Mouse (Mus musculus) stomach, postnatal 0 days (tissue): ENCODE data around the gene Vash2. TPM values are rescaled to one million over a fixed set of nuclear protein-coding genes. Genes with fewer than 3 reads are reported as not detected.

ENCODE experiments used
- ATAC-seq: fragments of 200-750 bp; cut with Nextera tagmentation; 2 replicates; pipeline ENCODE4 v1.8.0; 2017; ENCODE audit not compliant: low FRiP score, low TSS enrichment
- DNase-seq: peaks from one replicate; pipeline ENCODE4 v3.0.0-alpha.2; 2016; ENCODE audit warnings: low spot score
- H3K27ac ChIP-seq: fragments of 300-500 bp; sonication (generic); replicated peaks from 2 replicates; pipeline ENCODE4 v1.5.1; 2014; ENCODE audit warnings: mild to moderate bottlenecking, control low read depth
- H3K27me3 ChIP-seq: fragments of 300-500 bp; sonication (generic); 2 replicates; pipeline ENCODE4 v1.6.1; 2014; ENCODE audit warnings: low read length; ENCODE audit not compliant: control insufficient read depth, insufficient read depth
- H3K36me3 ChIP-seq: fragments of 300-500 bp; sonication (generic); 2 replicates; pipeline ENCODE4 v1.6.1; 2014; ENCODE audit warnings: low read length, mixed read lengths; ENCODE audit not compliant: control insufficient read depth, insufficient read depth
- H3K4me1 ChIP-seq: fragments of 300-500 bp; sonication (generic); replicated peaks from 2 replicates; pipeline ENCODE4 v1.6.1; 2014; ENCODE audit warnings: antibody characterized with exemption; ENCODE audit not compliant: control insufficient read depth, insufficient read depth
- H3K4me2 ChIP-seq: fragments of 300-500 bp; sonication (generic); replicated peaks from 2 replicates; pipeline ENCODE4 v1.6.1; 2014; ENCODE audit warnings: low read depth, mild to moderate bottlenecking, control low read depth, moderate library complexity
- H3K4me3 ChIP-seq: fragments of 300-500 bp; sonication (generic); 2 replicates; pipeline ENCODE4 v1.5.1; 2014; ENCODE audit warnings: low read depth, low read length, control low read depth
- H3K9ac ChIP-seq: fragments of 300-500 bp; sonication (generic); 2 replicates; pipeline ENCODE4 v1.6.1; 2014; ENCODE audit warnings: mild to moderate bottlenecking, low read length, control low read depth, mixed read lengths
- H3K9me3 ChIP-seq: fragments of 300-500 bp; sonication (generic); 2 replicates; pipeline ENCODE4 v1.6.1; 2016; ENCODE audit warnings: low read length; ENCODE audit not compliant: control insufficient read depth
- CTCF ChIP-seq: IDR thresholded peaks from 2 replicates; pipeline ENCODE4 v1.5.1; 2016; ENCODE audit warnings: antibody characterized with exemption, low read depth, mild to moderate bottlenecking, moderate library complexity
- EP300 ChIP-seq: optimal IDR thresholded peaks from 2 replicates; pipeline ENCODE3; 2016; ENCODE audit warnings: antibody characterized with exemption
- WGBS: fragments of 180-500 bp; shearing (Covaris S2); extraction: QIAGEN DNeasy Blood & Tissue Kit; methylation state at CpG from one replicate; pipeline ENCODE4 v1.1.7; 2014; 5-methylcytosine and 5-hydroxymethylcytosine counted together
- polyA plus RNA-seq: library from polyadenylated mRNA; unstranded; fragments of >200 nt; fragmentation: Nextera tagmentation; extraction: Ambion mirVana; gene quantifications from 2 replicates; pipeline ENCODE4 v1.2.1, GENCODE M21; 2015

Vash2 gene
- polyA plus RNA-seq, 1 experiment from 2014 or later = 3.8 TPM

- H3K27me3 ChIP-seq = no peaks in the 10 kb centered on the region
- no peak overlapping the region for H3K9ac ChIP-seq
- H3K27ac ChIP-seq = no peak overlapping the region
- no peak overlapping the region for H3K4me3 ChIP-seq
- DNase-seq = no peak
- WGBS = 75% methylated on average over 1 of the region's 1 CpGs
- no peak overlapping the region for H3K4me2 ChIP-seq
- no peaks in the 10 kb centered on the region for H3K9me3 ChIP-seq
- TF ChIP-seq EP300 (no peak), CTCF (no peak)
- H3K4me1 ChIP-seq = peaks cover 2% of the 10 kb centered on the region; the same call in 1 of the 2 replicates
- no peaks in the 10 kb centered on the region for H3K36me3 ChIP-seq
- ATAC-seq = no peak
Observed at GRCm38 (mm10) chr1:190980470-190980869, 1.4 kb upstream of the Vash2 start.

- H3K9ac ChIP-seq = peak overlapping the region; percentile 68
- ATAC-seq (peak; percentile 45), DNase-seq (peak; percentile 45)
- H3K4me1 ChIP-seq = peaks cover 2% of the 10 kb centered on the region; the same call in 1 of the 2 replicates
- no peaks in the 10 kb centered on the region for H3K27me3 ChIP-seq
- H3K9me3 ChIP-seq = no peaks in the 10 kb centered on the region
- peak overlapping the region; percentile 63 for H3K4me3 ChIP-seq
- H3K36me3 ChIP-seq = no peaks in the 10 kb centered on the region
- H3K4me2 ChIP-seq = peak overlapping the region; percentile 91
- TF ChIP-seq EP300 (no peak), CTCF (no peak)
- WGBS = under 1% methylated on average over 45 of the region's 46 CpGs
- H3K27ac ChIP-seq = peak overlapping the region; percentile 77
Observed at GRCm38 (mm10) chr1:190978511-190979073, 504 bp downstream of the Vash2 start.

GRCm38 (mm10) chr1:190978001-190978400, 1.1 kb downstream of the Vash2 start:
- Histone ChIP-seq H3K4me2 (peak overlapping the region; percentile 91), H3K36me3 (no peaks in the 10 kb centered on the region), H3K4me1 (peaks cover 2% of the 10 kb centered on the region; the same call in 1 of the 2 replicates), H3K9me3 (no peaks in the 10 kb centered on the region), H3K27ac (no peak overlapping the region; the same call in 1 of the 2 replicates), H3K4me3 (peak overlapping the region; percentile 63), H3K27me3 (no peaks in the 10 kb centered on the region), H3K9ac (peak overlapping the region; percentile 68)
- WGBS = 1% methylated on average over 22 of the region's 22 CpGs
- DNase-seq (peak; percentile 22), ATAC-seq (no peak)
- TF ChIP-seq CTCF (no peak), EP300 (no peak)

- no peak for ATAC-seq
- H3K27me3 ChIP-seq = no peaks in the 10 kb centered on the region
- H3K4me2 ChIP-seq = peak overlapping the region; percentile 91; the same call in 1 of the 2 replicates
- 48% methylated on average over 11 of the region's 11 CpGs for WGBS
- peak overlapping the region; percentile 23; the same call in 1 of the 2 replicates for H3K9ac ChIP-seq
- no peaks in the 10 kb centered on the region for H3K9me3 ChIP-seq
- DNase-seq = no peak
- TF ChIP-seq CTCF (no peak), EP300 (no peak)
- no peak overlapping the region for H3K4me3 ChIP-seq
- no peak overlapping the region for H3K27ac ChIP-seq
- H3K4me1 ChIP-seq = peaks cover 2% of the 10 kb centered on the region; the same call in 1 of the 2 replicates
- H3K36me3 ChIP-seq = no peaks in the 10 kb centered on the region
Observed at GRCm38 (mm10) chr1:190976887-190977573, 2.1 kb downstream of the Vash2 start.

GRCm38 (mm10) chr1:190974833-190975232, 4.3 kb downstream of the Vash2 start:
- Histone ChIP-seq H3K4me2 (no peak overlapping the region), H3K9ac (no peak overlapping the region), H3K27me3 (no peaks in the 10 kb centered on the region), H3K9me3 (no peaks in the 10 kb centered on the region), H3K4me3 (no peak overlapping the region), H3K27ac (no peak overlapping the region), H3K36me3 (no peaks in the 10 kb centered on the region), H3K4me1 (peaks cover 2% of the 10 kb centered on the region; the same call in 1 of the 2 replicates)
- no peak for TF ChIP-seq CTCF
- TF ChIP-seq EP300 = no peak
- DNase-seq = no peak
- no peak for ATAC-seq
- 81% methylated on average over 1 of the region's 1 CpGs for WGBS

GRCm38 (mm10) chr1:190974191-190974590, 4.9 kb downstream of the Vash2 start:
- TF ChIP-seq EP300 = no peak
- no peak overlapping the region for H3K4me2 ChIP-seq
- no peak overlapping the region for H3K4me3 ChIP-seq
- H3K27ac ChIP-seq = no peak overlapping the region
- no peaks in the 10 kb centered on the region for H3K36me3 ChIP-seq
- H3K9me3 ChIP-seq = no peaks in the 10 kb centered on the region
- DNase-seq (no peak), ATAC-seq (no peak)
- 80% methylated on average over 8 of the region's 8 CpGs for WGBS
- H3K9ac ChIP-seq = no peak overlapping the region
- H3K27me3 ChIP-seq = no peaks in the 10 kb centered on the region
- peaks cover 2% of the 10 kb centered on the region; the same call in 1 of the 2 replicates for H3K4me1 ChIP-seq
